Mouse (Mus musculus) midbrain, embryonic 14.5 days (tissue): ENCODE measurements around the gene Msh5. TPM values are rescaled to one million over a fixed set of nuclear protein-coding genes. Genes with fewer than 3 reads are reported as not detected.
"Not testable (repeated sequence)": the region's sequence is repeated elsewhere in the genome, so short reads cannot be mapped to it uniquely, and the experiment has no call there.

ENCODE experiments used
- ATAC-seq: fragments of 200-750 bp; cut with Nextera tagmentation; 2 replicates; pipeline ENCODE4 v1.8.0; 2017; ENCODE audit warnings: moderate number of reproducible peaks, moderate library complexity; ENCODE audit not compliant: low FRiP score, low TSS enrichment
- DNase-seq: peaks from one replicate; pipeline ENCODE4 v3.0.0-alpha.2; 2015
- H3K27ac ChIP-seq: fragments of 300-500 bp; sonication (generic); replicated peaks from 2 replicates; pipeline ENCODE4 v1.5.1; 2014; ENCODE audit warnings: mild to moderate bottlenecking, low read depth, low read length, moderate library complexity
- H3K27me3 ChIP-seq: fragments of 300-500 bp; sonication (generic); 2 replicates; pipeline ENCODE4 v1.6.1; 2014; ENCODE audit warnings: low read length, control low read depth, mixed read lengths; ENCODE audit not compliant: control insufficient read depth, insufficient read depth
- H3K36me3 ChIP-seq: fragments of 300-500 bp; sonication (generic); 2 replicates; pipeline ENCODE4 v1.6.1; 2014; ENCODE audit warnings: low read length, control low read depth; ENCODE audit not compliant: control insufficient read depth, insufficient read depth
- H3K4me1 ChIP-seq: fragments of 300-500 bp; sonication (generic); 2 replicates; pipeline ENCODE4 v1.6.1; 2014; ENCODE audit warnings: mild to moderate bottlenecking, antibody characterized with exemption, low read length, control low read depth; ENCODE audit not compliant: control insufficient read depth, insufficient read depth
- H3K4me2 ChIP-seq: fragments of 300-500 bp; sonication (generic); 2 replicates; pipeline ENCODE4 v1.6.1; 2014; ENCODE audit warnings: mild to moderate bottlenecking, low read length, moderate library complexity
- H3K4me3 ChIP-seq: fragments of 300-500 bp; sonication (generic); replicated peaks from 2 replicates; pipeline ENCODE4 v1.5.1; 2014; ENCODE audit warnings: low read depth, low read length
- H3K9ac ChIP-seq: fragments of 300-500 bp; sonication (generic); replicated peaks from 2 replicates; pipeline ENCODE4 v1.6.1; 2014; ENCODE audit warnings: mild to moderate bottlenecking, low read length, moderate library complexity
- H3K9me3 ChIP-seq: fragments of 300-500 bp; sonication (generic); 2 replicates; pipeline ENCODE4 v1.6.1; 2016; ENCODE audit warnings: low read length, control low read depth, mixed read lengths; ENCODE audit not compliant: control insufficient read depth
- WGBS: fragments of 180-500 bp; shearing (Covaris S2); extraction: QIAGEN DNeasy Blood & Tissue Kit; methylation state at CpG from one replicate; pipeline ENCODE4 v1.1.7; 2014; 5-methylcytosine and 5-hydroxymethylcytosine counted together
- polyA plus RNA-seq: library from polyadenylated mRNA; unstranded; fragments of >200 nt; fragmentation: Nextera tagmentation; extraction: Ambion mirVana; gene quantifications from 2 replicates; pipeline ENCODE4 v1.2.1, GENCODE M21; 2014

The Msh5 gene
- polyA plus RNA-seq, 1 experiment from 2014 or later = 2.8 TPM

- H3K27me3 ChIP-seq = no peaks in the 10 kb centered on the region
- DNase-seq = peak; percentile 61
- H3K9ac ChIP-seq = no peak within 1 kb of the TSS; the same call in 1 of the 2 replicates
- peaks cover under 1% of the 10 kb centered on the region; the same call in 1 of the 2 replicates for H3K4me1 ChIP-seq
- no peak within 1 kb of the TSS for H3K4me2 ChIP-seq
- H3K9me3 ChIP-seq = no peaks in the 10 kb centered on the region
- H3K27ac ChIP-seq = no peak within 1 kb of the TSS
- no peak within 1 kb of the TSS for H3K4me3 ChIP-seq
- peak; percentile 31; the same call in 1 of the 2 replicates for ATAC-seq
- H3K36me3 ChIP-seq = peaks cover 56% of the 10 kb centered on the region
- WGBS = 63% methylated on average over 12 of the region's 12 CpGs
Observed at GRCm38 (mm10) chr17:35016376-35016775, 30.2 kb downstream of the Msh5 start, which contains the start of gene Vwa7. Gene Vwa7 (plus strand): TSS chr17:35016579.

- H3K4me1 ChIP-seq = no peaks in the 10 kb centered on the region
- no peaks in the 10 kb centered on the region for H3K9me3 ChIP-seq
- H3K27ac ChIP-seq = no peak overlapping the region
- DNase-seq = no peak
- H3K4me3 ChIP-seq = no peak overlapping the region
- H3K9ac ChIP-seq = no peak overlapping the region
- peaks cover 67% of the 10 kb centered on the region for H3K36me3 ChIP-seq
- no peaks in the 10 kb centered on the region for H3K27me3 ChIP-seq
- H3K4me2 ChIP-seq = no peak overlapping the region
- 93% methylated on average over 16 of the region's 16 CpGs for WGBS
- no peak for ATAC-seq
Observed at GRCm38 (mm10) chr17:35015296-35015695, 31.2 kb downstream of the Msh5 start.

GRCm38 (mm10) chr17:35013221-35013620 lies 33.3 kb downstream of the Msh5 start:
- H3K9ac ChIP-seq = no peak overlapping the region
- no peak overlapping the region for H3K27ac ChIP-seq
- ATAC-seq (no peak), DNase-seq (no peak)
- peaks cover 78% of the 10 kb centered on the region for H3K36me3 ChIP-seq
- H3K4me1 ChIP-seq = no peaks in the 10 kb centered on the region
- H3K27me3 ChIP-seq = no peaks in the 10 kb centered on the region
- H3K9me3 ChIP-seq = no peaks in the 10 kb centered on the region
- no peak overlapping the region for H3K4me2 ChIP-seq
- 88% methylated on average over 6 of the region's 6 CpGs for whole genome bisulfite sequencing
- no peak overlapping the region for H3K4me3 ChIP-seq

GRCm38 (mm10) chr17:35012430-35012829 lies 34.1 kb downstream of the Msh5 start:
- DNase-seq = no peak

GRCm38 (mm10) chr17:35011440-35011839 lies 35.1 kb downstream of the Msh5 start:
- H3K27ac ChIP-seq = no peak overlapping the region
- DNase-seq (no peak), ATAC-seq (no peak)
- no peak overlapping the region for H3K9ac ChIP-seq
- H3K36me3 ChIP-seq = peaks cover 89% of the 10 kb centered on the region
- H3K27me3 ChIP-seq = no peaks in the 10 kb centered on the region
- no peak overlapping the region for H3K4me3 ChIP-seq
- H3K4me1 ChIP-seq = no peaks in the 10 kb centered on the region
- WGBS = 91% methylated on average over 8 of the region's 8 CpGs
- no peaks in the 10 kb centered on the region for H3K9me3 ChIP-seq
- H3K4me2 ChIP-seq = no peak overlapping the region

More at GRCm38 (mm10) chr17:35012430-35012829, 34.1 kb downstream of the Msh5 start:
- no peak for ATAC-seq
- peaks cover 85% of the 10 kb centered on the region for H3K36me3 ChIP-seq
- H3K4me2 ChIP-seq = no peak overlapping the region
- 93% methylated on average over 13 of the region's 13 CpGs for WGBS
- no peaks in the 10 kb centered on the region for H3K9me3 ChIP-seq
- H3K9ac ChIP-seq = no peak overlapping the region
- H3K4me3 ChIP-seq = no peak overlapping the region
- no peaks in the 10 kb centered on the region for H3K27me3 ChIP-seq
- no peak overlapping the region for H3K27ac ChIP-seq
- no peaks in the 10 kb centered on the region for H3K4me1 ChIP-seq

GRCm38 (mm10) chr17:35009586-35009985 lies 37.0 kb downstream of the Msh5 start:
- Histone ChIP-seq H3K27me3 (no peaks in the 10 kb centered on the region), H3K4me3 (no peak overlapping the region), H3K4me2 (no peak overlapping the region), H3K4me1 (no peaks in the 10 kb centered on the region), H3K27ac (no peak overlapping the region), H3K9ac (no peak overlapping the region), H3K9me3 (no peaks in the 10 kb centered on the region), H3K36me3 (peaks cover 85% of the 10 kb centered on the region)
- WGBS = 86% methylated on average over 7 of the region's 7 CpGs
- DNase-seq = no peak
- no peak for ATAC-seq

GRCm38 (mm10) chr17:35007387-35007991 lies 39.1 kb downstream of the Msh5 start:
- H3K36me3 ChIP-seq = peaks cover 70% of the 10 kb centered on the region
- no peaks in the 10 kb centered on the region for H3K9me3 ChIP-seq
- H3K27me3 ChIP-seq = no peaks in the 10 kb centered on the region
- H3K9ac ChIP-seq = no peak overlapping the region
- no peak overlapping the region for H3K27ac ChIP-seq
- peaks cover 3% of the 10 kb centered on the region for H3K4me1 ChIP-seq
- H3K4me3 ChIP-seq = no peak overlapping the region
- ATAC-seq (no peak), DNase-seq (no peak)
- no peak overlapping the region for H3K4me2 ChIP-seq
- WGBS = 96% methylated on average over 7 of the region's 7 CpGs

GRCm38 (mm10) chr17:35005902-35006301 lies 40.6 kb downstream of the Msh5 start:
- DNase-seq, ATAC-seq, H3K4me3 ChIP-seq, H3K27ac ChIP-seq, H3K9ac ChIP-seq, H3K4me2 ChIP-seq, H3K27me3 ChIP-seq, H3K9me3 ChIP-seq: not testable (repeated sequence)
- WGBS = 93% methylated on average over 4 of the region's 5 CpGs
- peaks cover 11% of the 10 kb centered on the region for H3K4me1 ChIP-seq
- peaks cover 55% of the 10 kb centered on the region for H3K36me3 ChIP-seq

GRCm38 (mm10) chr17:35005158-35005557 lies 41.4 kb downstream of the Msh5 start:
- no peak overlapping the region for H3K9ac ChIP-seq
- ATAC-seq (no peak), DNase-seq (no peak)
- no peak overlapping the region for H3K4me3 ChIP-seq
- H3K9me3 ChIP-seq = no peaks in the 10 kb centered on the region
- no peaks in the 10 kb centered on the region for H3K27me3 ChIP-seq
- no peak overlapping the region for H3K27ac ChIP-seq
- no peak overlapping the region for H3K4me2 ChIP-seq
- 96% methylated on average over 10 of the region's 10 CpGs for WGBS
- H3K4me1 ChIP-seq = peaks cover 11% of the 10 kb centered on the region
- H3K36me3 ChIP-seq = peaks cover 47% of the 10 kb centered on the region
